Mouse (Mus musculus) c-Kit-positive CD71-positive TER-119-negative erythroid progenitor cells, embryonic 14.5 days (primary cell): Measurements from ENCODE around the gene Gm20388.
"Not testable (repeated sequence)": the region's sequence is repeated elsewhere in the genome, so short reads cannot be mapped to it uniquely, and the experiment has no call there.

Experiments used
- DNase-seq: peaks from one replicate; pipeline ENCODE4 v3.0.0-alpha.2; 2013; ENCODE audit warnings: low read depth

Gm20388 gene

GRCm38 (mm10) chr8:122616181-122616905 lies 2705.7 kb downstream of the Gm20388 start:
- DNase-seq = no peak

- DNase-seq = peak; percentile 66
These were observed 2707.4 kb downstream of the Gm20388 start for GRCm38 (mm10) chr8:122617947-122618546.

DNA sequence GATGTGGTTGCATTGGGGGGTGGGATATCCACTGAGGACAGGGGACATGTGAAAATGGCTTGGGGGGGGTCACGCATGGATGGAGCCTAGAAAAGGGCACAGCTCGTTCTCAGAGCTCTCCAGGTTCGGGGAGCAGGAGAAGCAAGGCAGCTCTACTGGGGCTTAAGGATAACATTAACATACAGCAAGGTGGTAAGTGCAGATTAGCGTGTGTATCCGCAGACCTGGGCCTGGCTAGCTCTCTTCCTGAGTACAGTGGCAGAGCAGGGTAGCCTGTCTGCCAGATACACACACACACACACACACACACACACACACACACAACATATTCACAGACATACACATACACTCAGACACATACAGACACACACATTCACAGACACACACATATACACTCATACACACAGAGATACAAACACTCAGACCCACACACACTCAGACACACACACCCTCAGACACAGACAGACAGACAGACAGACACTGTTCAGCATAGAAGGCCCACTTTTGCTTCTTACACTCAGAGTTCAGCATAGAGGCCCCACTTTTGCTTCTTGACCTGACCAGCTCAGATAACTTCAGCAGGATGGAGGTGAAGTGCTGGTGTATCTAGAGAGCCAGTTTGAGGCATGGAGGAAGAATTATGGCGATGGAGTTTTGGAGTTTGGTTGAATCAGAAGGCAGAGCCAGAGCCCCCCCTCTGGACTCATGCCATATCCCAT lies 2708.2 kb downstream of the Gm20388 start:
- peak; percentile 66 for DNase-seq

DNA sequence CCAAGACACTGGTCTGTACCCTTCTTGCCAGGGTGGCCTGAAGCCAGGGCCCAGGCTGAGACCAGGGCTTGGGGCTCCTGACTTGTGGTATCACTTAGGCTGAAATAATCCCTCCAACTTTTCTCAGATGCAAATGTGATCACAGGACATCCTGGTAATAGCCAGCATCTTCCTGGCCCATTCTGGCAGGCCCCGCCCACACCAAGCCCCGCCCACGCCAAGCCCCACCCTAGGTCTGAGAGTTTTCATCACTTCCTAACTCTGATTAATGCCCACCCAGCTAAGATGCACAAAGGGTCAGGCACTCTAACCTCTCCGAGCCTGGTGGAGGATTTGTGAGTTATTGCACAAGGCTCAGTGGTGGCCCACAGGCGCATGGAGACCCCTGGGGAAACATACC lies 2709.8 kb downstream of the Gm20388 start:
- DNase-seq = no peak

- DNase-seq = no peak
These were observed 2712.1 kb downstream of the Gm20388 start, which contains the start of gene Pabpn1l for GRCm38 (mm10) chr8:122622727-122623126. Pabpn1l (minus strand) TSS chr8:122622739.

DNA sequence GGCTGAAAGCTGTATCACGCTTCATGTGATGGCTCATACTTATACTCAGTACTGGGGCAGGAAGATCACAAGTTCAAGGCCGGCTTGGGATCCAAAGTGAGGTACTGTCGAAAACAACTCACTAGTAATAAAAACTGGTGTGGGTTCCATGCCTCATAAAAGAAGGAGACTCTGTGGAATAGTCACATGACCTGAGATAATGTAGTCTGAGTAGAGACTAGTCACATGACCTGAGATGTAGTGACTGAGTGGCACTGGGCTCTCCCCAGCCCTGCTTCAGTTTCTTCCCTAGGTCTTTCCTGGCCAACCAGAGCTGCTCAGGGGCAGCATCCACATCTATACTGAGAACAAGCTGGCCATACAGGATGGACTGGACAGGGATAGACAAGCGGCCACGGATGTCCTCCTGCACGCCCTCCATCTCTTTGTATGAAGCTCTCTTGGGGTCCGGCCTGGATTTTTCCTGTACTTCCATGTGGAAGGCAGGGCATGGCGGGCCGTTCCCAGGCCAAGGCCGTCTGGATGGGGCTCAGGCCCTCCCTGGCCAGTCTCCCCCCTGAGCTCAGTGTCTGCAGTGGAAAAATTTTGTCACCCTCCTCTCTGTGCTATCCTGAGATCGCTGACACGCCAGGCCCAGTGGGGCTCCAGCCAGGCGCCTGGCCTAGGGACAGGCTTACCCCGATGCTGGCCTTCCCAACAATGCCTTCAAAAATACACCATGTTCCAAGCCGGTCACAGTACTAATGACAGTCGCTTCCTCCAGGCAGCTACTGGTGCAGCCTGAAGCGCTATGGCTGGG lies 2713.4 kb downstream of the Gm20388 start:
- no peak for DNase-seq

DNA sequence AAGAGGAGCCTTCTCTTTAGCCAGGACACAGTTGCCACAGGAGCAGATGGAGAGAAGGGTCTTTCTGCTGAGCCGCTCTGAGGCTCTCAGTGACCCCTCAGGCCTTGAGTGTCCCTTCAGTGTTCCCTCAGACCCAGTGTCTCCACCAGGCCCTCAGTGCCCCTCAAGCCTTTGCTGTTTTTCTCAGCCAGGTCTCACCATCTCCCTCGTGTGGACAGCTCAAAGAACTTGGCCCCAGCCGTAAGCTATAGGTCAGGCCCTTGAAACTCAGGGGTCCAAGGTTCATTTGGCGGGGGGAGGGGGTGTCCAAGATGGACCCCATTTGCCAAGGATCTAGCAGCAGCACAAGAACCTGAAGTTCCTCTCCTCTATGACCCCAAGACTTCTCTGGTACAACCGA lies 2714.0 kb downstream of the Gm20388 start:
- no peak for DNase-seq

- DNase-seq = no peak
These were observed 2715.2 kb downstream of the Gm20388 start for GRCm38 (mm10) chr8:122625811-122626210.

DNA sequence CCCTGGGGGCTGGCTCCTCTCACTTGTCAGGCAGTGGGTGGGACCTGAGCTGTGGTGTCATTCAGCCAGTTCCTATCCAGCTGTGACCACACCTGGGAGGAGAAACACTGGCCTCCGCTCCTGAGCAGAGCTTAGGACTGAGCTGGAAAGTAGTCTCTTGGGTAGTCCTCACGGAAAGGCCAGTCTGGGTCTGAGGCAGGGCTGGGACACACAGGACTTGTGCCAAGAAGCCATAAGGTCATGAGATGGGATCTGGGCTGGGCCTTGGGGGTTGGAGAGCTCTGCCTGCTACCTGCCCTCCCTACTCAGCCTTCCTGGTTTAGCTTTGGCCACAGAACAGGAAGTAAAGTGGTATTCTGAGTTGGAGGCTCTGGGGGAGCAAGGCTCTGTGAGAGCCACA lies 2716.3 kb downstream of the Gm20388 start:
- no peak for DNase-seq

DNA sequence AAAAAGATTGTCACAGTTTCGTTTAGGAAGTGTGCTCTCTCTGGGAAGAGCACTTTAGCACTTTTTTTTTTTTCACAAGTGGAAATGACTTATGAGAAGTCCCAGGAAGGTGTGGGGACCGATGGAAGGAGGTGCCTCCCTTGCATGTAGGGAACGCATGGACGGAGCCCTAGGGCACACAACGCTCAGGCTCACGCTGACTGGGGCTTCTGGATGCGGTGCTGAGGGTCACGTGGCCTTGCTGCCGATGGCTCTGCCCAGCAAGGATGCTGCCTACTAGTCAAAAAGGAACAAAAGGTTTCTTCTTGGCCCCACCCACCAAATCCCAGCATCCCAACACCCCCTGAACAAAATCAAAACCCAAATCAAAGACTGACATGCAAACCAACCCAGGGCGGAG lies 2718.7 kb downstream of the Gm20388 start:
- no peak for DNase-seq

GRCm38 (mm10) chr8:122630696-122631095 lies 2720.1 kb downstream of the Gm20388 start:
- DNase-seq = no peak

GRCm38 (mm10) chr8:122632134-122632533 lies 2721.5 kb downstream of the Gm20388 start:
- DNase-seq = not testable (repeated sequence)

DNA sequence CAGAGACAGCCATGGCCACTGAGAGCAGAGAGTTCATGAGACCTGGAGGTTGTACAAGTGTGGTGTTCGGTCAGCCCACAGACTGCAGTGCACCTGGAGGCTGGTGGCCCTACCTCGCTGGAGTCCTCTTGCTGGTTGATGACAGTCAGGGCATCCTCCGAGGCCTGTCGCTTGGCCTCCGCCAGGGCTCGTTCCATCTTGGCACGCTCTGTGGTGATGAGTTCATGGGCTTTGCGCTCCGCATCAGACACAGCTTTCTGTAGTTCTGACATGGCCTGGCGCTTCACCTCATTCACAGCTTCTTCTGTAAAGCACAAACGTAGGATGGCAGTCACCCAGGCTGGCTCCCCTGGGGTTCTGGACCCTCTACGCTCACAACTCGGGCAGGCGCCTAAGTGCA lies 2722.6 kb downstream of the Gm20388 start:
- no peak for DNase-seq

- peak; percentile 65 for DNase-seq
These were observed 2725.5 kb downstream of the Gm20388 start for GRCm38 (mm10) chr8:122635878-122636802.

- DNase-seq = no peak
These were observed 2726.1 kb downstream of the Gm20388 start for GRCm38 (mm10) chr8:122636803-122637175.

- no peak for DNase-seq
These were observed 2726.6 kb downstream of the Gm20388 start for GRCm38 (mm10) chr8:122637230-122637629.

GRCm38 (mm10) chr8:122638601-122639000 lies 2728.0 kb downstream of the Gm20388 start:
- DNase-seq = no peak

DNA sequence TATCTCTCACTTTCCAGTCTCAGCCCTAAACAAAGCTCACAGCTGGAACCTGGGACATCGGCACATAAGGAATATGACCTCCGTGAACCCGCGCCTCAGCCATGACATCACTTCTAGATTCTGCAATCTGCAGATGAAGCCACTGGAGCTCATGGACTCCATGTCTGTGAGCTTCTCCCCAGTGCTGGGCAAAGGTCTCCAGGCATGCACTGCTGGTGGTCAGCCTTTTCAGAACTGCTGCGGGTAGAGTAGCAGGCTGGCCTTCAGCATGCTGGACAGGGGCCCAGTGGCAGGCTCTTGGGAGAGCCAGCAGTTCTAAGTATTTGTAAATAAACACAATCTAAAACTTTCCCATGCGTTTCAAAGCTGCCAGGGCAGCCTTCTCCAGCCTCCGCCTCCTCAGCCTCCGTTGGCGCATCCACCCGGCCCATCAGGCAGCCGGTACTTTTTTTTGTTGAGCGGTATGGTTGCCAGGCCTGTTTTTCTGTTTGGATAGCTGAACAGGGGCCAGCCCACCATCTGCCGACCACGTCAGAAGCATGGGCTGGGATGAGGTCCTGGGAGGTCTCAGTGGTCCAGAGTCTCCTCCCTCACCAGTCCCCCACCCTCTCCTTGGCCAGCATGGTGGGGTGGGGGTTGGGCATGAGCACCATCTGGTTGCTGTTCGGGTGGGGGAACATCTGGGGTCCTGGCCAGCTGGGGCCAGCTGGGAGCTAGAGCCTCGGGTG lies 2729.0 kb downstream of the Gm20388 start:
- DNase-seq = no peak

GRCm38 (mm10) chr8:122640825-122641224 lies 2730.2 kb downstream of the Gm20388 start:
- no peak for DNase-seq

DNA sequence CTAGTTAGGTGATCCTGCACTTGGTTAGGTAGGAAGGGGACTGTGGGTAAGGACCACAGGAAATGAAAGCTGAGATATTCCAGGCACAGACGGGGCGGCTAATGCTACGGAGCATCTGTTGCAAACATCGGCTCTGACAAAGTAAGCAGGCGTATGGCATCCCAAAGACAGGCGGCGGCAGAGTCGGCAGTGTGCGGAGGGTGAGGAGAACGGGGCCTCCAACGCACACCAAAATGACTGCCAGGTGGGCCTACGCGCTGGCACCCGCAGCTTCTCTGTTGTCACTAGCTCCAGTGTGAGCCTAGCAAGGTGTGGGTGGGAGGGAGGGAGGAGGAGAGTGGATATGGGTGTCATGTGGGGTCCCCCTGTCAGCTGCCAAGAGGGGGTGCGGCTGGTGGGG lies 2730.8 kb downstream of the Gm20388 start:
- DNase-seq = no peak
